In the genomic region with DNA sequence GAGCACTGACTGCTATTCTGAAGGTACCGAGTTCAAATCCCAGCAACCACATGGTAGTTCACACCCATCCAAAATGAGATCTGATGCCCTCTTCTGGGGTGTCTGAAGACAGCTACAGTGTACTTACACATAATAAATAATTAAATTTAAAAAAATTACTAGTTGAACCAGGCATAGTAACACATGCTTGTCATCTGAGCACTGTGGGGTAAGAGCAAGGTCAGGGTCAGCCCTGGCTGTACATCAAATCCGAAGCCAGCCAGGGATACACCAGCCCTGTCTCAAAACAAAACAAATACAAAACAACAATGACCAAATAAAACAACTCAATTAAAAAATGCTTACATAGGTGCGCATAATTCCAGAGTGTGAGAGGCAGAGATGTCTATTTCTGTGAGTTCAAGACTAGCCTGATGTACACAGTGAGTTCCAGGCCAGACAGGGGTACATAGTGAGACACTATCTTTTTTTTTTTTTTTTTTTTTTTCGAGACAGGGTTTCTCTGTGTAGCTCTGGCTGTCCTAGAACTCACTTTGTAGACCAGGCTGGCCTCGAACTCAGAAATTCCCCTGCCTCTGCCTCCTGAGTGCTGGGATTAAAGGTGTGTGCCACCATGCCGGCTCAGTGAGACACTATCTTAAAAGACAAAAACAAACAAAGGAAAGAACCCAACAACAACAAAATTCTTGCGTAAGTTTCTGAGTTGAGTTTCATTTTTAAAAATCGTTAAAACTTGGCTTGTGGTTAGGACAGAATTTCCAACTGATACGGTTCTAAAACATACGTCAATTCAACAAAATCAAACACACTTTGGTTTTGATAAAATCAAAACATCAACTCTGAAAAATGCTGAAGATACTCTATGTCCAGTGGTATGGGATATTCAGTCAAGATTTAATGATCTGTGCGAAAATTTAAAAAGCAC, we compare ENCODE assay signal across 8 mouse cellular contexts. TPM values are rescaled to one million over a fixed set of nuclear protein-coding genes. Genes with fewer than 3 reads are reported as not detected.
A peak's percentile ranks its signal among the peaks of the same experiment; 100 is the strongest.
DNase-seq lines count a peak whose midpoint lies in the region; ATAC-seq and TF ChIP-seq lines count a peak whose summit lies in the region.

No protein-coding gene starts in this region.

- H3K36me3 ChIP-seq in kidney, embryonic 16.5 days (ENCODE audit: insufficient read depth, low read length), result 0 out of 2 replicates have a peak, but pooled peaks cover 2% of the 10 kb centered on the region
- no peaks in the 10 kb centered on the region for H3K36me3 ChIP-seq in hindbrain, postnatal 0 days (ENCODE audit: insufficient read depth, low read length)

- no peaks in the 10 kb centered on the region for H3K27me3 ChIP-seq in kidney, embryonic 16.5 days (ENCODE audit: insufficient read depth, low read length)
- no peaks in the 10 kb centered on the region for H3K27me3 ChIP-seq in hindbrain, postnatal 0 days (ENCODE audit: insufficient read depth, low read length)

- H3K9ac ChIP-seq in kidney, embryonic 16.5 days (replicated peaks; ENCODE audit: low read length), result peak overlapping the region; percentile 94
- H3K9ac ChIP-seq in hindbrain, postnatal 0 days (replicated peaks; ENCODE audit: low read length), result peak overlapping the region; percentile 96

- H3K27ac ChIP-seq in kidney, embryonic 16.5 days (ENCODE audit: low read length), result peak overlapping the region; percentile 99
- H3K27ac ChIP-seq in brown adipose tissue, adult 24 weeks (replicated peaks; ENCODE audit: low read depth, low read length), result peak overlapping the region; percentile 84
- peak overlapping the region; percentile 100 for H3K27ac ChIP-seq in hindbrain, postnatal 0 days

- no peak for ATAC-seq in kidney, embryonic 16.5 days (ENCODE audit: low FRiP score, low TSS enrichment)
- no peak for ATAC-seq in hindbrain, postnatal 0 days

- H3K4me1 ChIP-seq in kidney, embryonic 16.5 days (ENCODE audit: insufficient read depth, low read length), result peaks cover 12% of the 10 kb centered on the region
- no peaks in the 10 kb centered on the region for H3K4me1 ChIP-seq in brown adipose tissue, adult 24 weeks (ENCODE audit: control insufficient read depth, insufficient read depth, insufficient read length, low read length)
- 0 out of 2 replicates have a peak, but pooled peaks cover 4% of the 10 kb centered on the region for H3K4me1 ChIP-seq in hindbrain, postnatal 0 days (ENCODE audit: insufficient read depth, low read length)

- H3K9me3 ChIP-seq in kidney, embryonic 16.5 days (ENCODE audit: low read length), result no peaks in the 10 kb centered on the region
- H3K9me3 ChIP-seq in hindbrain, postnatal 0 days (ENCODE audit: low read length), result no peaks in the 10 kb centered on the region

- no peak for TF ChIP-seq CTCF in hindbrain, postnatal 0 days (IDR thresholded peaks at IDR 0.05; ENCODE audit: low read depth)

- H3K4me2 ChIP-seq in kidney, embryonic 16.5 days (replicated peaks; ENCODE audit: low read depth, low read length), result peak overlapping the region; percentile 95
- H3K4me2 ChIP-seq in hindbrain, postnatal 0 days (ENCODE audit: low read depth, low read length), result peak overlapping the region; percentile 92

- WGBS in kidney, embryonic 16.5 days, result 86% methylated on average over 10 of the region's 11 CpGs
- 89% methylated on average over 10 of the region's 11 CpGs for WGBS in hindbrain, postnatal 0 days

- no peak for DNase-seq in kidney, adult 18-20 months
- no peak for DNase-seq in hindbrain, postnatal 0 days (ENCODE audit: low spot score)
- peak; percentile 76 for DNase-seq in naive thymus-derived CD4-positive, alpha-beta T cell, adult 2 months (ENCODE audit: low read depth)
- no peak for DNase-seq in thymus, postnatal 25 days
- no peak for DNase-seq in left cerebral cortex, adult 11 months (ENCODE audit: low spot score)
- DNase-seq in gastrocnemius, postnatal 10 days, result no peak

- H3K4me3 ChIP-seq in kidney, embryonic 16.5 days (ENCODE audit: low read length), result peak overlapping the region; percentile 69
- peak overlapping the region; percentile 45 for H3K4me3 ChIP-seq in brown adipose tissue, adult 24 weeks (ENCODE audit: insufficient read depth, low read depth, low read length)
- H3K4me3 ChIP-seq in hindbrain, postnatal 0 days (ENCODE audit: low read length), result peak overlapping the region; percentile 96

RNA-seq across cellular contexts. Expression of a gene that starts 1.1 kb away (rescaled TPM):
- polyA plus RNA-seq in kidney, embryonic 16.5 days (2015; fragmentation: Nextera tagmentation; extraction: Ambion mirVana), result 7.8 and 10.1 TPM in 2 replicates
- 7.0 and 9.4 TPM in 2 replicates for polyA plus RNA-seq in brown adipose tissue, adult 24 weeks (2012; ENCODE audit: insufficient read depth, insufficient read length, missing spikeins)
- 72.0 and 77.2 TPM in 2 replicates for total RNA-seq in hindbrain, postnatal 0 days (2014; rRNA removed)
- 11.1 and 13.2 TPM in 2 replicates for polyA plus RNA-seq in hindbrain, postnatal 0 days (2015; fragmentation: Nextera tagmentation; extraction: Ambion mirVana)
- total RNA-seq in gastrocnemius, postnatal 10 days (2021), result 1 to 10 TPM; 6.5 to 8.6 TPM

RNA-seq across cellular contexts. Expression of a gene that starts 24.5 kb away (rescaled TPM):
- polyA plus RNA-seq in kidney, embryonic 16.5 days (2015; fragmentation: Nextera tagmentation; extraction: Ambion mirVana), result 56.6 and 65.6 TPM in 2 replicates
- 32.4 and 37.9 TPM in 2 replicates for polyA plus RNA-seq in brown adipose tissue, adult 24 weeks (2012; ENCODE audit: insufficient read depth, insufficient read length, missing spikeins)
- 16.5 and 21.4 TPM in 2 replicates for total RNA-seq in hindbrain, postnatal 0 days (2014; rRNA removed)
- 65.5 and 74.3 TPM in 2 replicates for polyA plus RNA-seq in hindbrain, postnatal 0 days (2015; fragmentation: Nextera tagmentation; extraction: Ambion mirVana)
- 10 to 100 TPM; 24.4 to 33.1 TPM for total RNA-seq in gastrocnemius, postnatal 10 days (2021)

RNA-seq across cellular contexts. Expression of a gene that starts 38.0 kb away (rescaled TPM):
- 107 and 110 TPM in 2 replicates for polyA plus RNA-seq in kidney, embryonic 16.5 days (2015; fragmentation: Nextera tagmentation; extraction: Ambion mirVana)
- 147 and 155 TPM in 2 replicates for polyA plus RNA-seq in brown adipose tissue, adult 24 weeks (2012; ENCODE audit: insufficient read depth, insufficient read length, missing spikeins)
- 98.6 and 108 TPM in 2 replicates for total RNA-seq in hindbrain, postnatal 0 days (2014; rRNA removed)
- 57.5 and 59.6 TPM in 2 replicates for polyA plus RNA-seq in hindbrain, postnatal 0 days (2015; fragmentation: Nextera tagmentation; extraction: Ambion mirVana)
- total RNA-seq in gastrocnemius, postnatal 10 days (2021), result 10 to 100 TPM; 20.8 to 25.2 TPM

RNA-seq across cellular contexts. Expression of a gene that starts 45.0 kb away (rescaled TPM):
- polyA plus RNA-seq in kidney, embryonic 16.5 days (2015; fragmentation: Nextera tagmentation; extraction: Ambion mirVana), result not detected in 2 replicates
- polyA plus RNA-seq in brown adipose tissue, adult 24 weeks (2012; ENCODE audit: insufficient read depth, insufficient read length, missing spikeins), result not detected in 2 replicates
- total RNA-seq in hindbrain, postnatal 0 days (2014; rRNA removed), result not detected in 2 replicates
- not detected in 2 replicates for polyA plus RNA-seq in hindbrain, postnatal 0 days (2015; fragmentation: Nextera tagmentation; extraction: Ambion mirVana)
- total RNA-seq in gastrocnemius, postnatal 10 days (2021), result not detected

RNA-seq across cellular contexts. Expression of a gene that starts 53.0 kb away (rescaled TPM):
- 70.4 and 71.7 TPM in 2 replicates for polyA plus RNA-seq in kidney, embryonic 16.5 days (2015; fragmentation: Nextera tagmentation; extraction: Ambion mirVana)
- polyA plus RNA-seq in brown adipose tissue, adult 24 weeks (2012; ENCODE audit: insufficient read depth, insufficient read length, missing spikeins), result 3.3 and 5.5 TPM in 2 replicates
- 6.1 and 13.5 TPM in 2 replicates for total RNA-seq in hindbrain, postnatal 0 days (2014; rRNA removed)
- 4.2 and 5.7 TPM in 2 replicates for polyA plus RNA-seq in hindbrain, postnatal 0 days (2015; fragmentation: Nextera tagmentation; extraction: Ambion mirVana)
- 10 to 100 TPM; 18.3 to 22.2 TPM for total RNA-seq in gastrocnemius, postnatal 10 days (2021)

Comparison
In these comparisons a context has a peak if more than half of its experiments do, and no peak if none do; other contexts are left out.
1. H3K4me3 ChIP-seq: peak in every context shown above with its lines; median percentile 96 in hindbrain, postnatal 0 days; 69 in kidney, embryonic 16.5 days; 45 in brown adipose tissue, adult 24 weeks.